Mouse (Mus musculus): ENCODE measurements around the gene Gnat3.
"Not testable (repeated sequence)": the region's sequence is repeated elsewhere in the genome, so short reads cannot be mapped to it uniquely, and the experiment has no call there.

Gene Gnat3

GRCm38 (mm10) chr5:17962249-17962648, at the start of gene Gnat3:
Gene Gnat3, plus strand, starts transcription at chr5:17962549.
- DNase-seq (ENCODE audit: low spot score), result no peak

GRCm38 (mm10) chr5:17918966-17919365, 43.4 kb upstream of the Gnat3 start:
- no peak for DNase-seq (ENCODE audit: low spot score)

- no peak for DNase-seq (ENCODE audit: low spot score)
These were observed 38.7 kb upstream of the Gnat3 start for GRCm38 (mm10) chr5:17923648-17924047.

GRCm38 (mm10) chr5:17924085-17924518, 38.2 kb upstream of the Gnat3 start:
- peak; percentile 81 for DNase-seq (ENCODE audit: low spot score)

GRCm38 (mm10) chr5:17928471-17928870, 33.9 kb upstream of the Gnat3 start:
- no peak for DNase-seq (ENCODE audit: low spot score)

GRCm38 (mm10) chr5:17929006-17929567, 33.3 kb upstream of the Gnat3 start:
- DNase-seq (ENCODE audit: low spot score), result no peak

- not testable (repeated sequence) for DNase-seq (ENCODE audit: low spot score)
These were observed 30.8 kb upstream of the Gnat3 start for GRCm38 (mm10) chr5:17931588-17931987.

- DNase-seq (ENCODE audit: low spot score), result no peak
These were observed 27.8 kb upstream of the Gnat3 start for GRCm38 (mm10) chr5:17934501-17934900.

GRCm38 (mm10) chr5:17938170-17938939, 24.0 kb upstream of the Gnat3 start:
- DNase-seq (ENCODE audit: low spot score), result peak; percentile 48

GRCm38 (mm10) chr5:17956468-17956867, 5.9 kb upstream of the Gnat3 start:
- DNase-seq (ENCODE audit: low spot score), result no peak

- DNase-seq (ENCODE audit: low spot score), result no peak
These were observed 7.5 kb downstream of the Gnat3 start for GRCm38 (mm10) chr5:17969704-17970390.

- no peak for DNase-seq (ENCODE audit: low spot score)
These were observed 8.0 kb downstream of the Gnat3 start for GRCm38 (mm10) chr5:17970391-17970730.

GRCm38 (mm10) chr5:17980501-17981121, 18.3 kb downstream of the Gnat3 start:
- DNase-seq (ENCODE audit: low spot score), result peak; percentile 70

GRCm38 (mm10) chr5:17982770-17983169, 20.4 kb downstream of the Gnat3 start:
- peak; percentile 45 for DNase-seq (ENCODE audit: low spot score)

- DNase-seq (ENCODE audit: low spot score), result no peak
These were observed 22.2 kb downstream of the Gnat3 start for GRCm38 (mm10) chr5:17984522-17984921.

- no peak for DNase-seq (ENCODE audit: low spot score)
These were observed 24.3 kb downstream of the Gnat3 start for GRCm38 (mm10) chr5:17986611-17987010.

- DNase-seq (ENCODE audit: low spot score), result no peak
These were observed 28.3 kb downstream of the Gnat3 start for GRCm38 (mm10) chr5:17990618-17991017.

GRCm38 (mm10) chr5:17999570-17999969, 37.2 kb downstream of the Gnat3 start:
- DNase-seq (ENCODE audit: low spot score), result no peak

GRCm38 (mm10) chr5:18000185-18000584, 37.8 kb downstream of the Gnat3 start:
- peak; percentile 44 for DNase-seq (ENCODE audit: low spot score)

- no peak for DNase-seq (ENCODE audit: low spot score)
These were observed 39.3 kb downstream of the Gnat3 start for GRCm38 (mm10) chr5:18001646-18002045.

- peak; percentile 51 for DNase-seq (ENCODE audit: low spot score)
These were observed 41.3 kb downstream of the Gnat3 start for GRCm38 (mm10) chr5:18003675-18004074.

GRCm38 (mm10) chr5:18004824-18005611, 42.7 kb downstream of the Gnat3 start:
- DNase-seq (ENCODE audit: low spot score), result no peak
